In genomic region chr11:101982981-101983411, GRCm38 (mm10) we compare ENCODE assay signal across 9 mouse cellular contexts. TPM values are rescaled to one million over a fixed set of nuclear protein-coding genes. Genes with fewer than 3 reads are reported as not detected.
DNase-seq lines count a peak whose midpoint lies in the region; ATAC-seq and TF ChIP-seq lines count a peak whose summit lies in the region.
"Had no signal": no experiment of that assay in that cellular context is flagged by ENCODE, and none has a peak within 500 bp of the region (broad histone marks: within the 10 kb centered on the region; RNA-seq: fewer than 3 reads in every experiment).

No protein-coding gene starts in this region.

- H3K27ac ChIP-seq in gastrocnemius, adult 2 months = peak overlapping the region; percentile 99
- no peak overlapping the region for H3K27ac ChIP-seq in embryonic facial prominence, embryonic 12.5 days
- peak overlapping the region; percentile 23; the same call in 1 of the 2 replicates for H3K27ac ChIP-seq in intestine, embryonic 16.5 days (ENCODE audit: low read length)
- H3K27ac ChIP-seq in macrophage = peak overlapping the region; percentile 91

- H3K27me3 ChIP-seq in embryonic facial prominence, embryonic 12.5 days = 0 out of 2 replicates have a peak, but pooled peaks cover 9% of the 10 kb centered on the region
- no peaks in the 10 kb centered on the region for H3K27me3 ChIP-seq in intestine, embryonic 16.5 days (replicated peaks; ENCODE audit: control insufficient read depth, insufficient read depth, low read length)
- H3K27me3 ChIP-seq: Patski had no signal

- H3K36me3 ChIP-seq in embryonic facial prominence, embryonic 12.5 days = no peaks in the 10 kb centered on the region
- H3K36me3 ChIP-seq in intestine, embryonic 16.5 days (ENCODE audit: control insufficient read depth, insufficient read depth, low read length) = no peaks in the 10 kb centered on the region
- peaks cover 28% of the 10 kb centered on the region for H3K36me3 ChIP-seq in macrophage (ENCODE audit: inconsistent target)

- peak; percentile 41 for DNase-seq in gastrocnemius, adult 2 months
- no peak for DNase-seq in gastrocnemius, postnatal 14 days
- no peak for DNase-seq in ovary, postnatal 14 days (ENCODE audit: low spot score)
- no peak for DNase-seq in thymus, postnatal 14 days
- DNase-seq in urinary bladder, postnatal 36 days (ENCODE audit: low spot score in 2 of 2) = no peak

- H3K4me3 ChIP-seq in gastrocnemius, adult 2 months = peak overlapping the region; percentile 90
- no peak overlapping the region for H3K4me3 ChIP-seq in embryonic facial prominence, embryonic 12.5 days
- H3K4me3 ChIP-seq in intestine, embryonic 16.5 days (ENCODE audit: low read length) = no peak overlapping the region
- H3K4me3 ChIP-seq in macrophage (ENCODE audit: inconsistent target) = peak overlapping the region; percentile 52

- no peaks in the 10 kb centered on the region for H3K9me3 ChIP-seq in embryonic facial prominence, embryonic 12.5 days
- H3K9me3 ChIP-seq in intestine, embryonic 16.5 days (ENCODE audit: control insufficient read depth, low read length) = no peaks in the 10 kb centered on the region

- no peak overlapping the region for H3K9ac ChIP-seq in embryonic facial prominence, embryonic 12.5 days
- H3K9ac ChIP-seq in intestine, embryonic 16.5 days (ENCODE audit: low read depth, low read length) = peak overlapping the region; percentile 25; the same call in 1 of the 2 replicates

- 48% methylated on average over 6 of the region's 6 CpGs for WGBS in embryonic facial prominence, embryonic 12.5 days
- 61% methylated on average over 6 of the region's 6 CpGs for WGBS in intestine, embryonic 16.5 days
- WGBS in macrophage (ENCODE audit: missing documents) = 86% methylated on average over 6 of the region's 6 CpGs

- H3K79me2 ChIP-seq in macrophage (ENCODE audit: inconsistent target) = peaks cover 60% of the 10 kb centered on the region

- no peak for ATAC-seq in embryonic facial prominence, embryonic 12.5 days (ENCODE audit: insufficient number of reproducible peaks, insufficient read depth, low FRiP score, low TSS enrichment)
- ATAC-seq in intestine, embryonic 16.5 days = no peak
- ATAC-seq: Patski had no signal

- intact Hi-C loops in gastrocnemius, adult 2 months (cut with DNase I) = no loop called here
- intact Hi-C loops in gastrocnemius, postnatal 14 days (cut with DNase I; ENCODE audit: low total_unique reads) = no loop called here

- no peak for TF ChIP-seq CTCF in gastrocnemius, adult 2 months (IDR thresholded peaks at IDR 0.05)

- peaks cover 14% of the 10 kb centered on the region for H3K4me1 ChIP-seq in embryonic facial prominence, embryonic 12.5 days
- H3K4me1 ChIP-seq in intestine, embryonic 16.5 days (ENCODE audit: control insufficient read depth, insufficient read depth, low read length) = peaks cover 17% of the 10 kb centered on the region

- peak overlapping the region; percentile 94; the same call in 1 of the 2 replicates for H3K4me2 ChIP-seq in embryonic facial prominence, embryonic 12.5 days (replicated peaks)
- H3K4me2 ChIP-seq in intestine, embryonic 16.5 days (ENCODE audit: low read depth, low read length) = peak overlapping the region; percentile 99; the same call in 1 of the 2 replicates

RNA-seq across cellular contexts. Expression of gene Cfap97d1, which starts 1.1 kb away (rescaled TPM):
- not detected for total RNA-seq in gastrocnemius, adult 2 months (2021)
- total RNA-seq in gastrocnemius, postnatal 14 days (2021) = not detected
- not detected in 2 replicates for polyA plus RNA-seq in embryonic facial prominence, embryonic 12.5 days (2016; fragmentation: Nextera tagmentation; extraction: Ambion mirVana)
- polyA plus RNA-seq in intestine, embryonic 16.5 days (2015; fragmentation: Nextera tagmentation; extraction: Ambion mirVana) = not detected in 2 replicates
- total RNA-seq in macrophage (2018; cell fraction: chromatin; rRNA removed) = not detected
- not detected for total RNA-seq in macrophage (2018; cell fraction: cytosol; rRNA removed)
- total RNA-seq in macrophage (2018; cell fraction: nucleus; rRNA removed) = not detected
- not detected in 3 replicates for polyA plus RNA-seq in macrophage (2018)
- polyA plus RNA-seq: Patski had no signal

RNA-seq across cellular contexts. Expression of gene Dusp3, which starts 3.8 kb away (rescaled TPM):
- total RNA-seq in gastrocnemius, adult 2 months (2021) = 100 to 1,000 TPM; 123 to 129 TPM
- total RNA-seq in gastrocnemius, postnatal 14 days (2021) = 100 to 1,000 TPM; 140 to 151 TPM
- polyA plus RNA-seq in embryonic facial prominence, embryonic 12.5 days (2016; fragmentation: Nextera tagmentation; extraction: Ambion mirVana) = 12.3 and 12.5 TPM in 2 replicates
- 27.6 and 29.5 TPM in 2 replicates for polyA plus RNA-seq in intestine, embryonic 16.5 days (2015; fragmentation: Nextera tagmentation; extraction: Ambion mirVana)
- total RNA-seq in macrophage (2018; cell fraction: chromatin; rRNA removed) = 100 to 1,000 TPM in 1 of 26 experiments, 10 to 100 TPM in 25; 17.5 to 100 (median 40.7) TPM
- 100 to 1,000 TPM in 13 of 26 experiments, 10 to 100 TPM in 13; 82.1 to 224 (median 125) TPM for total RNA-seq in macrophage (2018; cell fraction: cytosol; rRNA removed)
- total RNA-seq in macrophage (2018; cell fraction: nucleus; rRNA removed) = 100 to 1,000 TPM in 13 of 26 experiments, 10 to 100 TPM in 13; 44.6 to 157 (median 101) TPM
- 119 to 143 TPM (median 138 TPM) in 3 replicates for polyA plus RNA-seq in macrophage (2018)

RNA-seq across cellular contexts. Expression of gene Sost, which starts 16.2 kb away (rescaled TPM):
- not detected for total RNA-seq in gastrocnemius, adult 2 months (2021)
- total RNA-seq in gastrocnemius, postnatal 14 days (2021) = not detected
- polyA plus RNA-seq in embryonic facial prominence, embryonic 12.5 days (2016; fragmentation: Nextera tagmentation; extraction: Ambion mirVana) = 0.10 and 0.14 TPM in 2 replicates
- 0.12 TPM in 1 of 2 replicates, not detected in the other for polyA plus RNA-seq in intestine, embryonic 16.5 days (2015; fragmentation: Nextera tagmentation; extraction: Ambion mirVana)
- total RNA-seq in macrophage (2018; cell fraction: chromatin; rRNA removed) = not detected
- not detected for total RNA-seq in macrophage (2018; cell fraction: cytosol; rRNA removed)
- not detected for total RNA-seq in macrophage (2018; cell fraction: nucleus; rRNA removed)
- not detected in 3 replicates for polyA plus RNA-seq in macrophage (2018)
- polyA plus RNA-seq: Patski had no signal

RNA-seq across cellular contexts. Expression of gene Mpp3, which starts 45.3 kb away (rescaled TPM):
- 10 to 100 TPM; 19.4 to 34.7 TPM for total RNA-seq in gastrocnemius, adult 2 months (2021)
- 10 to 100 TPM; 40.6 to 47.1 TPM for total RNA-seq in gastrocnemius, postnatal 14 days (2021)
- polyA plus RNA-seq in embryonic facial prominence, embryonic 12.5 days (2016; fragmentation: Nextera tagmentation; extraction: Ambion mirVana) = 11.1 and 11.4 TPM in 2 replicates
- 5.7 and 6.5 TPM in 2 replicates for polyA plus RNA-seq in intestine, embryonic 16.5 days (2015; fragmentation: Nextera tagmentation; extraction: Ambion mirVana)
- not detected for total RNA-seq in macrophage (2018; cell fraction: chromatin; rRNA removed)
- total RNA-seq in macrophage (2018; cell fraction: cytosol; rRNA removed) = not detected
- total RNA-seq in macrophage (2018; cell fraction: nucleus; rRNA removed) = under 1 TPM in 1 of 26 experiments, not detected in 25; 0.30 TPM
- not detected in 3 replicates for polyA plus RNA-seq in macrophage (2018)

RNA-seq across cellular contexts. Expression of gene Cd300lg, which starts 58.3 kb away (rescaled TPM):
- 10 to 100 TPM; 17.6 to 18.9 TPM for total RNA-seq in gastrocnemius, adult 2 months (2021)
- total RNA-seq in gastrocnemius, postnatal 14 days (2021) = 10 to 100 TPM; 20.2 to 28.6 TPM
- polyA plus RNA-seq in embryonic facial prominence, embryonic 12.5 days (2016; fragmentation: Nextera tagmentation; extraction: Ambion mirVana) = 0.43 and 0.55 TPM in 2 replicates
- polyA plus RNA-seq in intestine, embryonic 16.5 days (2015; fragmentation: Nextera tagmentation; extraction: Ambion mirVana) = 1.9 and 2.0 TPM in 2 replicates
- not detected for total RNA-seq in macrophage (2018; cell fraction: chromatin; rRNA removed)
- under 1 TPM in 18 of 26 experiments, not detected in 8; 0.04 to 0.53 (median 0.23) TPM for total RNA-seq in macrophage (2018; cell fraction: cytosol; rRNA removed)
- total RNA-seq in macrophage (2018; cell fraction: nucleus; rRNA removed) = under 1 TPM in 6 of 26 experiments, not detected in 20; 0.20 to 0.64 (median 0.38) TPM
- polyA plus RNA-seq in macrophage (2018) = 0.19 to 0.50 TPM (median 0.22 TPM) in 3 replicates
- polyA plus RNA-seq: Patski had no signal

Comparison
In these comparisons a context has a peak if more than half of its experiments do, and no peak if none do; other contexts are left out.
1. H3K4me3 ChIP-seq: peak in gastrocnemius, adult 2 months (single experiment) and macrophage (single experiment); none in embryonic facial prominence, embryonic 12.5 days (single experiment) and intestine, embryonic 16.5 days (single experiment).